Mouse (Mus musculus): ENCODE data around the gene Lrrc72. TPM values are rescaled to one million over a fixed set of nuclear protein-coding genes. Genes with fewer than 3 reads are reported as not detected.
A peak's percentile ranks its signal among the peaks of the same experiment; 100 is the strongest.
"Not testable (repeated sequence)": the region's sequence is repeated elsewhere in the genome, so short reads cannot be mapped to it uniquely, and the experiment has no call there.

Lrrc72 gene
- polyA plus RNA-seq, 1 experiment from 2014 or later, result not detected

DNA sequence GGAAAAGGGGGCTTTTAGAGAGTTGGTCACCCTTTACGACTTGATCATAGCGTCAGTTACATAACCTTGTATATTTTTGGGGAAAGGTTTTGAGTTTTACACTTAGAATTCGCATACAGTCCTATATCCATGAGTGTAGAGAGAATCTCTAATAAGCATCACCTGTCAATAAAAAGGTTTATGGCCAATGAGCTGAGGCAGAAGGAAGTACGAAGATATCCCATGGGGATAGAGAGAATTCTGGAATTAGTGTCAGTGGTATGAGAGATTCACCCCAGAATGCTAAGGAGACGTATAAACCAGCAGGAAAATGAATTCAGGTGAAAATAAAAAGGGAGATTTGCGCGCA lies 45.4 kb downstream of the Lrrc72 start:
- H3K4me2 ChIP-seq (replicated peaks; ENCODE audit: low read depth), result 0 out of 2 replicates have a peak overlapping the region, but pooled peaks have one; percentile 8
- ATAC-seq (ENCODE audit: low FRiP score, low TSS enrichment), result no peak
- WGBS, result 76% methylated on average over 7 of the region's 7 CpGs
- TF ChIP-seq EP300 (optimal IDR thresholded peaks at IDR 0.05) (no peak), CTCF (IDR thresholded peaks at IDR 0.05; ENCODE audit: low read depth) (no peak)
- no peaks in the 10 kb centered on the region for H3K9me3 ChIP-seq (ENCODE audit: control insufficient read depth, low read length)
- no peak overlapping the region for H3K27ac ChIP-seq (replicated peaks)
- no peak overlapping the region for H3K4me3 ChIP-seq (ENCODE audit: low read depth, low read length)
- DNase-seq (ENCODE audit: low spot score), result no peak
- H3K36me3 ChIP-seq (ENCODE audit: control insufficient read depth, insufficient read depth, low read length), result no peaks in the 10 kb centered on the region
- H3K27me3 ChIP-seq (ENCODE audit: control insufficient read depth, insufficient read depth, low read length), result no peaks in the 10 kb centered on the region
- no peaks in the 10 kb centered on the region for H3K4me1 ChIP-seq (replicated peaks; ENCODE audit: control insufficient read depth, insufficient read depth)
- no peak overlapping the region for H3K9ac ChIP-seq (ENCODE audit: low read length)

DNA sequence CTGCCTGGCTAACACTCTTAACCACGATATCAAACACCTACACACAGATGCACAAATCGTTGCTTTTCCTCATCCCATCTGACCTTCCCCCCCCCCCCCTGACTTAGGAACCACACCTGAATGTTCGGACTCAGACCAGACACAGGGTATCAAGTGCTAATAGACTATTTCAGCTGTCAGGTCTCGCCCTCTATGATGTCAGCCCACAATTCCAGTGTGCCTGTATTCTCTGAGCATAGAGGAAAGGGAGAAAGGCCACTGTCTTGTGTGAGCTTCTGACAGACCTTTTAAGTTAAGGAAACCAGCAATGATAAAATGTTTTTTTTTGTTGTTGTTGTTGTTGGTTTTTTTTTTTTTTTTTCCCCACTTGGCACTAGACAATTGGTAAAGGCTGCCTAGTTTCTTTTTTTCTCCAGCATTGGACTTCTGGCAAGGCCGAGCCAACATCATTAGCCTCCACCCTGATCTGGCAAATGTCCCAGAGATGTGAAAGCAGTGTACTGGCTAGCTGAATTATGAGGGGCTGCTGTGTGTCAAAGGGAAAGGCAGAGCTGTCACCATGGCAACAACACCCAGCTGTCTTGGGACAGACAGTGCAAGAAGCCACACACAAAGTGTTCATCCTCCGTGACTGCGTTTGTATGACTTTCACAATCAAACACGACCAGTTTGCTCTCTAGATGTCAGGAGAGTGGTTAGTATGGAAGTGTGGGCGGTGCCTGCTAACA lies 46.0 kb downstream of the Lrrc72 start:
- Histone ChIP-seq H3K4me1 (replicated peaks; ENCODE audit: control insufficient read depth, insufficient read depth) (no peaks in the 10 kb centered on the region), H3K36me3 (ENCODE audit: control insufficient read depth, insufficient read depth, low read length) (no peaks in the 10 kb centered on the region), H3K4me2 (replicated peaks; ENCODE audit: low read depth) (0 out of 2 replicates have a peak overlapping the region, but pooled peaks have one; percentile 8), H3K9ac (ENCODE audit: low read length) (no peak overlapping the region), H3K4me3 (ENCODE audit: low read depth, low read length) (no peak overlapping the region), H3K9me3 (ENCODE audit: control insufficient read depth, low read length) (no peaks in the 10 kb centered on the region), H3K27ac (replicated peaks) (no peak overlapping the region), H3K27me3 (ENCODE audit: control insufficient read depth, insufficient read depth, low read length) (no peaks in the 10 kb centered on the region)
- TF ChIP-seq CTCF (IDR thresholded peaks at IDR 0.05; ENCODE audit: low read depth) (no peak), EP300 (optimal IDR thresholded peaks at IDR 0.05) (no peak)
- 43% methylated on average over 9 of the region's 9 CpGs for WGBS
- DNase-seq (ENCODE audit: low spot score) (peak; percentile 46), ATAC-seq (ENCODE audit: low FRiP score, low TSS enrichment) (peak; percentile 83)

- not testable (repeated sequence) for H3K4me1 ChIP-seq (replicated peaks; ENCODE audit: control insufficient read depth, insufficient read depth); H3K27me3 ChIP-seq (ENCODE audit: control insufficient read depth, insufficient read depth, low read length); H3K36me3 ChIP-seq (ENCODE audit: control insufficient read depth, insufficient read depth, low read length); H3K9ac ChIP-seq (ENCODE audit: low read length); ATAC-seq (ENCODE audit: low FRiP score, low TSS enrichment); H3K4me2 ChIP-seq (replicated peaks; ENCODE audit: low read depth); H3K27ac ChIP-seq (replicated peaks); H3K4me3 ChIP-seq (ENCODE audit: low read depth, low read length); H3K9me3 ChIP-seq (ENCODE audit: control insufficient read depth, low read length)
- DNase-seq (ENCODE audit: low spot score), result peak; percentile 49
- WGBS, result 48% methylated on average over 5 of the region's 5 CpGs
These were observed 47.5 kb downstream of the Lrrc72 start for GRCm38 (mm10) chr12:36205579-36206119.

DNA sequence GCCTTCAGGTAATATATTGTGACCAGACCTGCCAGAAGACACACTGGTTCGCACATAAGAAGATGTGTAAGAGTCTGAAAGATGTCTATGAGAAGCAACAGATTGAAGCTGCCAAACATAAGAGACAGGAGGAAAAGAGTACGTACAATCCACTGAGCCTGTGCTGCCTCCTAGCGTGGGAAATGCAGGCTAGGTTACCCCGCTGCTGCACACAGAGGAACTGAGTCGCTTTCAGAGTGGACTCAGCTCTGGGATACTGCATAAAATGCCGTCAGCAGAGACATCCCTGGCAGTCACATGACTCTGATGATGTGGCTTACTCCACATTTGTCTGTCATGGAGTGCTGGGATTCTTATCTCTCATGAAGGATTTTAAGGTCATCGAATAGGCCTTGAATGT lies 58.2 kb downstream of the Lrrc72 start:
- H3K9me3 ChIP-seq (ENCODE audit: control insufficient read depth, low read length), result 0 out of 2 replicates have a peak, but pooled peaks cover 3% of the 10 kb centered on the region
- H3K27ac ChIP-seq (replicated peaks), result no peak overlapping the region
- ATAC-seq (ENCODE audit: low FRiP score, low TSS enrichment) (no peak), DNase-seq (ENCODE audit: low spot score) (no peak)
- H3K4me3 ChIP-seq (ENCODE audit: low read depth, low read length), result no peak overlapping the region
- peaks cover 27% of the 10 kb centered on the region for H3K36me3 ChIP-seq (ENCODE audit: control insufficient read depth, insufficient read depth, low read length)
- H3K27me3 ChIP-seq (ENCODE audit: control insufficient read depth, insufficient read depth, low read length), result no peaks in the 10 kb centered on the region
- H3K4me1 ChIP-seq (replicated peaks; ENCODE audit: control insufficient read depth, insufficient read depth), result no peaks in the 10 kb centered on the region
- 93% methylated on average over 7 of the region's 7 CpGs for WGBS
- no peak overlapping the region for H3K4me2 ChIP-seq (replicated peaks; ENCODE audit: low read depth)
- H3K9ac ChIP-seq (ENCODE audit: low read length), result no peak overlapping the region
- no peak for TF ChIP-seq EP300 (optimal IDR thresholded peaks at IDR 0.05)

DNA sequence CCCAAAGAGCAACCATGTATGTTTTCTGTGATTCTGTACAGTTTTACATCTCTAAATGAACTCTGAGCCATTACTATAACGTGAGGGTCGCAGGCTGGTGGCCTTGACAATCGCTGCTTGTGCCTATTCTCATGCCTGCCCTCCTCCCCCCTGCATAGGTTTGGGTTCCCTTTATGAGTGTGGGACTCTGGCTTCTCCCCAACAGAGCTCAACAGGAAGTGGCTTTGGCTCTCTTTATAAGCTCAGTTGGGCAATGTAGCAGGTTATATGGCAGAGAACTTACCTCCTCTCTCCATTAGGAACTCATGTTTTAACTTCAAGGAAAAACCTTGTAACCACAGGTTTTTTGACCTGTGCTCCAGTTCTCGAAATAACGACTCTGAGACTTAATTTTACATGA lies 62.9 kb downstream of the Lrrc72 start:
- Histone ChIP-seq H3K4me2 (replicated peaks; ENCODE audit: low read depth) (no peak overlapping the region), H3K9ac (ENCODE audit: low read length) (no peak overlapping the region), H3K4me1 (replicated peaks; ENCODE audit: control insufficient read depth, insufficient read depth) (no peaks in the 10 kb centered on the region), H3K27ac (replicated peaks) (no peak overlapping the region), H3K9me3 (ENCODE audit: control insufficient read depth, low read length) (no peaks in the 10 kb centered on the region), H3K36me3 (ENCODE audit: control insufficient read depth, insufficient read depth, low read length) (peaks cover 21% of the 10 kb centered on the region), H3K27me3 (ENCODE audit: control insufficient read depth, insufficient read depth, low read length) (no peaks in the 10 kb centered on the region), H3K4me3 (ENCODE audit: low read depth, low read length) (no peak overlapping the region)
- TF ChIP-seq EP300 (optimal IDR thresholded peaks at IDR 0.05), result no peak
- no peak for TF ChIP-seq CTCF (IDR thresholded peaks at IDR 0.05; ENCODE audit: low read depth)
- DNase-seq (ENCODE audit: low spot score), result no peak
- no peak for ATAC-seq (ENCODE audit: low FRiP score, low TSS enrichment)
- WGBS, result 91% methylated on average over 5 of the region's 5 CpGs

DNA sequence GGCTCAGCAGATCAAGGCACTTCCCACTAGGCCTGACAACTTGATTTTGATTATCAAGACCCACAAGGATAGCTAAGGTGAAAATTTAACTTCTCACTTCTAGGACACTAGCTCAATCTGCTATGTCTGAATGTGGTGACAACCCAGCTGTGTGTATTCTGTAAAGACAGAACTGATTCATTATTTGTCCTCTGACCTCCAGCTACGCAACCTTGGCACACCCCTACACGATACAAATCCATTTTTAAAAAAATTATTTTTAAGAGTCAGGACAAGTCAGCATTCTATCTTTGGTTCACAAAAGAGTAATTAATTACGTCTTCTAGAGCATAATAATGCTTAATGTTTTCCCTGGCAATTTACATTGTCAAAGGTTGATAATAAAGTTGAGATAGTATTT lies 63.6 kb downstream of the Lrrc72 start:
- H3K4me1 ChIP-seq (replicated peaks; ENCODE audit: control insufficient read depth, insufficient read depth), result no peaks in the 10 kb centered on the region
- H3K9me3 ChIP-seq (ENCODE audit: control insufficient read depth, low read length), result no peaks in the 10 kb centered on the region
- no peak for TF ChIP-seq CTCF (IDR thresholded peaks at IDR 0.05; ENCODE audit: low read depth)
- no peak for TF ChIP-seq EP300 (optimal IDR thresholded peaks at IDR 0.05)
- H3K36me3 ChIP-seq (ENCODE audit: control insufficient read depth, insufficient read depth, low read length), result peaks cover 21% of the 10 kb centered on the region
- no peak overlapping the region for H3K9ac ChIP-seq (ENCODE audit: low read length)
- 72% methylated on average over 3 of the region's 3 CpGs for WGBS
- no peak overlapping the region for H3K4me3 ChIP-seq (ENCODE audit: low read depth, low read length)
- no peak for DNase-seq (ENCODE audit: low spot score)
- H3K27ac ChIP-seq (replicated peaks), result no peak overlapping the region
- no peak overlapping the region for H3K4me2 ChIP-seq (replicated peaks; ENCODE audit: low read depth)
- no peaks in the 10 kb centered on the region for H3K27me3 ChIP-seq (ENCODE audit: control insufficient read depth, insufficient read depth, low read length)
- no peak for ATAC-seq (ENCODE audit: low FRiP score, low TSS enrichment)

Measured in stomach, postnatal 0 days (tissue).